Mouse (Mus musculus) kidney, postnatal 25 days (tissue): ENCODE results near the gene Gtf2h4.
A peak's percentile ranks its signal among the peaks of the same experiment; 100 is the strongest.

Source experiments
- DNase-seq, 2 experiments: peaks; one replicate each; pipeline ENCODE4 v3.0.0; 2021; ENCODE audit warnings: mixed read lengths in 2 of 2

The Gtf2h4 gene

DNA sequence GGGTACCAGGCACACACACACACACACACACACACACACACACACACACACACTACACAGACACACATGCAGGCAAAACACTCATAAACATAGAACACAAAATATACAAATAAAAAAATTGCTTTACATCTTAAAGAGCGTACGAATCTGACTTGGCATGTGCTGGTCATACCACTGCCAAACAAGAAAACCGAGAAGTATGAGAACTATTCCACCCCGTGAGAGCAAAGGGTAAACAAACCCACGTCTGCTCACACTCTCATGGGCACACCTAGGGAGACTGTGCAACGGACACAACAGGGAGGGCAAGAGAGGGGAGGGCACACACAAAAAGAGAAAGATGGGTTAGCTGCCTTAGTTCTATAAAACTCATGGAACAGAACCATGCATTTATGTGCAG lies 23.2 kb upstream of the Gtf2h4 start:
- no peak for DNase-seq

- DNase-seq: peak; percentile 69 to 70
Measured at GRCm38 (mm10) chr17:35695289-35695688, 21.8 kb upstream of the Gtf2h4 start.

GRCm38 (mm10) chr17:35693906-35694305 lies 20.4 kb upstream of the Gtf2h4 start:
- DNase-seq: no peak

DNA sequence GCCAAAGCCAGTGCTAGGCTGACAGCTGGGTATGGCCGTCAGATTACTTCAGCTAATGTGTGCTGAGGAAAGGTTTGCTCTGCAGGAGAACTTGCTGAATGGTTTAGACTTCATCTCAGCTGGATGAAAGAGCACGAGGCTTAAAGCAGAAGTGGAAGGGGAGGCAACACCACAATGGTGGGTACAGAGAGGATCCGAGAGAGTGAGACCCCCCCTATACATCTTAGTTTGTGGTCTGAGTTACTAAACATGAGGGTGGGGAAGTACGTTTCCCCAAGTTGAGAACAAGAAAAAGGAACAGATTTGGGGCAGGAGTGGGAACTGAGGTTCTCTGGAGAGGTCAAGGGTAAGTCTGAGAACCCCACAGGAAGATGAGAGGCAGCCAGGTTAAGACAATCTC lies 18.8 kb upstream of the Gtf2h4 start:
- no peak for DNase-seq

DNA sequence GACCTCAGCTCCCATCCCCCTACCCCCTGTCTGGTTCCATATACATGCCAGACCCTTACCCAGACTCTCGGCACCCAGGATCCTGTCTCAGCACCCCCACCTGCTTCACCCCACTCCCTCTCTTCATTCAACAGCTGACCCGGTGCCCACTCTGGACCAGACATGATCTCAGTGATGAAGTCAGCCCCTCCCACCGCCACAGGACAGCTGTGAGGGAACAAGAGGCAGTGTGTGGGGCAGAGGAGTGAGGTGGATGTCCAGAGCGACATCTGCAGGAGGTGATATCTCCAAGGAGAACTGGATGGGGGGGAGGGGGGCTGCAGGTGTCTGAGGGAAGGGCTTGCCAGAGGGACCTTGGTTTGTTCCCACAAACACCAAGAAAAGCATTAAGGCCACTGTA lies 18.3 kb upstream of the Gtf2h4 start:
- DNase-seq: peak in 1 of 2 experiments; percentile 32

GRCm38 (mm10) chr17:35689936-35690645 lies 16.6 kb upstream of the Gtf2h4 start:
- DNase-seq: peak in 1 of 2 experiments; percentile 27

DNA sequence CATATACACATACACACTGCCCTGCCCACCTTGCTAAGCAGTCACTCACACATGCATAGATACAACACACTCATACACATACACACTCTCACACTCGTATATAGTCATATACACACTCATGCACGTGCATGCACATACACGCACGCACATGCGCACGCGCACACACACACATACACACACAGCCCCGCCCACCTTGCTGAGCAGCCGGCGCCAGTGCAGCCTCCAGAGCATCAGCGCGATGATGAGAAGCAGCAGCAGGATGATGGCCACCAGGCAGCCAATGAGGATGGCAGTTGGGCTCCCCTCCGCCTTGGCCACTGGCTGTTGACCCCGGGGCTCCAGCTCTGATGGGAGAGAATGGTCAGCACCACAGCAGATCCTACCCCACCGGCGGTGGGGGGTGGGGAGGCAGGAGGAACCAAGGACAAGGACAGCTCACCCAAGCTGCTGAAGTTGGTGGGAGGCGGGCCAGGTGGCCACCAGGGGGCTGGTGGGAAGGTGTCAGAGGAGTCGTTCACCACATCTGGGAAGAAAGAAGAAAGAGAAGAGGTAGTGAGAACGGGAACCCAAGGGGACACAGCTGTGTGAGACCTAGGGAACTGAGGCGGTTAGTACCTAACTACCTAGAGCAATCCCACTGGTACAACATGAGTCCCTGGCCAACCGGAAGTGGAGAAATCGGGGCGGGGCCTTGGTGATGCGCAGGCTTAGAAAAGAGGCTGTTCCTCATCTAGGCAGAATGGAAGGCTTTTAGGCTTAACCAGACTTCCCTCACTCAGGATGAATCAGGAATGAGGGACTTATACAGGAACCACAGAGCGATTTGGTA lies 15.0 kb upstream of the Gtf2h4 start:
- peak in 1 of 2 experiments; percentile 27 for DNase-seq

- DNase-seq: peak in 1 of 2 experiments; percentile 26
Measured at GRCm38 (mm10) chr17:35685061-35685460, 11.5 kb upstream of the Gtf2h4 start.

GRCm38 (mm10) chr17:35681986-35682385 lies 8.4 kb upstream of the Gtf2h4 start:
- peak in 1 of 2 experiments; percentile 39 for DNase-seq

DNA sequence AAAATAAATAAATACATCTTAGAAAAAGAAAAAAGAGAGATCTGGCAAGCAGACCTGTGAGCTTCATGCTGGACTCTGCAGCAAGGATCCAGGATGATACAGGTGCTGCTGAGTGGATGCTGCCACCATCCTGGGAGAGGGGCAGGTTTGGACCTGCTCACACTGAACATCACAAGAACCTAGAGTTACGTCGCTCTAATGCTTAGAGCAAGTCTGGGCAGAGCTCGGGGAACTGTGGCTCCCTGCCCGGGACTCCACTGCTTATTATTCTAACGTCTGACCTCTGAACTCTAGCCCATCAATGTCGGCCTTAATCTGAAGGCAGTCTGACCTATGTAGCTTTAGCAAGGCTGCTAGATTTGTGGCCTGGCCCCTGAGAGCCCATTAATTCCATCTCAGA lies 7.1 kb upstream of the Gtf2h4 start:
- peak in 1 of 2 experiments; percentile 30 for DNase-seq

DNA sequence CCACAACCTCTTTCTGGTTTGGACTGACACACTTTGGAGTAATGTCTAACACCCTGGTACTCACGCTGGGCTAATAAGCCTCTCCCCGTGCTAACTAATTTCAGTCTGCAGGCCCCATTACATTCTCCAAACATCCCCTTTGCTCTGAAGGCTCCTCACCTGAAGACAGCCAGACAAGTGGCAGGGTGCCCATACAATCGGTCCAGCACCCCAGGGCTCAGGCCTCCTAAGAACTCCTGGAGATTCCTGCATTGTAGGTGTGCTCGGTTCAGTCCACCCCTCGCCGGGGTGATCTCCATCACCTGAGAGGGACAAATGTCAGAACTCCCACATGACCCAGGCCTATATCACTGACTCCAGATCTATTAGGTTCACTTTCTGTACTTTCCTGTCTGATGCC lies 1.0 kb downstream of the Gtf2h4 start:
- DNase-seq: peak in 1 of 2 experiments; percentile 29

- DNase-seq: no peak
Measured at GRCm38 (mm10) chr17:35671846-35672245, 1.7 kb downstream of the Gtf2h4 start.

GRCm38 (mm10) chr17:35669731-35670130 lies 3.8 kb downstream of the Gtf2h4 start:
- no peak for DNase-seq

DNA sequence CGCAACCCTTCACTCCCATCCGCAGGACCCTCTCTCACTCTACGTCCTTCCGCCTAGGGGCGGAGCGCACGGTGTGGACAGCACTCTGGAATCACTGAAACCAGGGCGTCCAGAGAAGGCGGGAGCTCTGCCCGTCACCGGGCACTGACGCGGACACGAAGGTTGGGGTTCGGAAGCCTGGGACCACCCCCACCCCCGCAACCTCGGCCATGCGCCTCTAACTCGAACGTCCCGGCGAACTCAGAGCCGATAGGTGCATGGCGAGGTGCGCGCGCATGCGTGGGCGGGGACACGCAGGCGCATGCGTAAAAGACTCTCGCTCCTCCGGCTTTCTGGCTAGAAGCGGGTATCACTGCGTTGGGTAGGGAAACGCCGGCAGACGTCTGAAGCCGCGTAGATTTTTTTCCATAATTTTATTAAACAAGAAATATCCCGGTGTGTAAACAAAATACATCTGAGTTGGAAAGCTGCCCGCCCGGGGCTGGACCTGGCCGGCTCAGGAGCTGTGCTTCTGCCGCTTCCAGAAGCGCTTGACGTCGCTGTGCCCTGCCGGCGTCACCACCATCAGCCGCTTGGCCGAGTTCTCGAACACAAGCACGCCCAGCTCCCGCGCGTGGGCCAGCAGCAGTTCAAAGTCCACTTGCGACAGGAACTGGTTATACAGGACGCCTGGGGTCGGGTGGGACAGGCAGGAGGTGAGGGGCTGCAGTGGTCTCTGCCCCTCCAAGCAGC lies 6.0 kb downstream of the Gtf2h4 start, which contains the start of gene Vars2:
Gene Vars2, minus strand, starts transcription at position 259 of the 732 bp plus-strand sequence.
- peak; percentile 97 for DNase-seq

DNA sequence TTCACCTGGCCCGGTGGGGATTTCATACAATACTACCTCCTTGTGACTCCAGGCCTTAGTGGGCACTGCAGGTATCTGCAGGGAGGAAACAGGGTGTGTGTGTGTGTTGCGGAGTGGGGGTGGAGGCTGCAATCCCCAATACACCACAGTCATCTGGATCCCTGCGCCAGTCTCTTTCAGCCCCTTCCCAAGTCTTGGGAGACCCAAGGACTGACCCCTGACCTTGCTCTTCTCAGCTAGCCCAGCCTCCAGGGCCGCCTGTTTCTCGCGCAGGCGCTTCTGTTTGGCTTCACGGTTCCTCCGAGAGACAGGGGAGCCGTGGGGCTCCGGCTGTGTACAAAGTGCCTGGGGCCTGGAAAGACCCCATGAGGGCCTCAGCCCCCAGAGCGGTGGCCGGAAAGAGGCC lies 6.7 kb downstream of the Gtf2h4 start:
- DNase-seq: peak in 1 of 2 experiments; percentile 55

DNA sequence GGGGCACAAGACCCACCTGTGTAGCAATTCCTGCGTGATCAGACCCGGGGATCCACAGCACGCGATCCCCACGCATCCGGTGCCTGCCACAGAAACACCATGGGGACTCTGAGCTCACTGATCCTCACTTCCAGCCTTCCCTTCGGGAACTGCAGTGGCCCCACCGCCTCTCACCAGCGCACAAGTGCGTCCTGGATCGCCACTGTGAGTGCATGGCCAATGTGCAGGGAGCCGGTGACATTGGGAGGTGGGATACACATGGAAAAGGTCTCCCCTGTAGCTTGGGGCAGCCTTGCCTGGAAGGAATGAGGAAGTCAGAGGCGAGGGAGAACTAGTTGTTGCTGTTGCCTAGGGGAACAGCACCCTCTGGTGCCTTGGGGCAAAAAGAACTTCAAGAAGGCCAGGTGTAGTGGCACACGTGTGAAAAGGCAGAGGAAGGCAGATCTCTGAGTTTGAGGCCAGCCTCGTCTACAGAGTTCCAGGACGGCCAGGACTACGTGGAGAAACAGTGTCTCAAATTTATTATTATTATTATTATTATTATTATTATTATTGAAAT lies 7.5 kb downstream of the Gtf2h4 start:
- peak; percentile 45 to 74 for DNase-seq

DNA sequence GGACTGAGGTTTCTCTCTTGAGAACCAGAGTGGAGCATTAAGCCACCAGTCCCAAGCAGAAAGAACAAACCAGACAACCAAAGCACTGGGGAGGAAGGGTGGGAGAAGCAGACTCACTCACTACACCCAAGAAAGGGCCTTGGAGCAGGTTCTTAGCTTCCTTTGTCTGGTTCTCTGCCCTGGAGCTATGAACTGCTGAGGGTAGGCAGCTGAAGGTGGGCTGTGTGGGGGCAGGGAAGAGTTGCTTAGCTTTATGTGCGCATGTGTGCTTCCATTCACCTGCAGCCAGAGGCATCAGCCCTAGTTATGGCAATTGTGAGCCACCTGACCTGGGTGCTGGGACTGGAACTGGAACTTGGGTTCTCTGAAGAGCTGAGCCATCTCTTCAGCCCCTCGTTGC lies 20.5 kb downstream of the Gtf2h4 start:
- no peak for DNase-seq

DNA sequence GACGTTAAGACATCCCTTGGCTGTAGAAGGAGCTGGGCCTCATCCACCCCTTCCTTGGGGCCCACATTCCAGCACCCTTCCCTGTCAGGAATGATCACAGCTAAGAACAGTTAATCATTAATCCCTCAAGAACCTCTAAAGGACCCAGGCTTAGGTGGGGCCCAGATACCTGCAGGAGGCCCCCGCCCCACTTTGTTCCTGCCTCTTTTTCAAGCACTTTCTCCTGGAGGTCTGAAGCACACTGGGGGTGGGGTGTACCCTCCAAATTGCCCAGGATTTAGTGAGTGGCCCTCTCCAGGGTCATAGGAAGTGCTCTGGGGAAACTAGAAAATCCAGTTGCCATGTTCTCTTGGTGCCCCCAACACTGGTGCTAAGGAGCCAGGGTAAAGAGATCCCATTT lies 24.1 kb downstream of the Gtf2h4 start:
- DNase-seq: peak in 1 of 2 experiments; percentile 71

GRCm38 (mm10) chr17:35643609-35644236 lies 29.8 kb downstream of the Gtf2h4 start, which contains the start of gene Mucl3:
TSS of gene Mucl3 (minus strand) at chr17:35643695.
- DNase-seq: peak in 1 of 2 experiments; percentile 53

DNA sequence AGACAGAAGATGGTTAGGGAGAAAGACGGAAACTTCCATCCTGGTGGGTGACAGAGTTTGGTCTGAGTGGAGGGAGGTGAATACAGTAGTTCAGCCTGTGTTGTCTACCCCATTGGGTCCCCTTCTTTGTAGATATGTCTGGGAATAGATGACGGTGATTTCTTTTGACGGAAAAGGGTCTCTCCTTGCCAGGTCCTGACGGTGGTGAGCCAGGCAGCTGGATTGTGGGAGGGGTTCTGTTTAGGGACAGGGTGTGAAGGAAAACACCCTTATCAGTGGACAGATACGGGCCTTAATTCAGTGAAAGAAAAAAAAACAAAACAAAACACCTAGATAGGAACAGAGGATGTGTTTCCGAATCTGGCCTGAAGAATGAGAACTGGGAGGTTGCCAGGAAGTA lies 34.2 kb downstream of the Gtf2h4 start:
- no peak for DNase-seq

DNA sequence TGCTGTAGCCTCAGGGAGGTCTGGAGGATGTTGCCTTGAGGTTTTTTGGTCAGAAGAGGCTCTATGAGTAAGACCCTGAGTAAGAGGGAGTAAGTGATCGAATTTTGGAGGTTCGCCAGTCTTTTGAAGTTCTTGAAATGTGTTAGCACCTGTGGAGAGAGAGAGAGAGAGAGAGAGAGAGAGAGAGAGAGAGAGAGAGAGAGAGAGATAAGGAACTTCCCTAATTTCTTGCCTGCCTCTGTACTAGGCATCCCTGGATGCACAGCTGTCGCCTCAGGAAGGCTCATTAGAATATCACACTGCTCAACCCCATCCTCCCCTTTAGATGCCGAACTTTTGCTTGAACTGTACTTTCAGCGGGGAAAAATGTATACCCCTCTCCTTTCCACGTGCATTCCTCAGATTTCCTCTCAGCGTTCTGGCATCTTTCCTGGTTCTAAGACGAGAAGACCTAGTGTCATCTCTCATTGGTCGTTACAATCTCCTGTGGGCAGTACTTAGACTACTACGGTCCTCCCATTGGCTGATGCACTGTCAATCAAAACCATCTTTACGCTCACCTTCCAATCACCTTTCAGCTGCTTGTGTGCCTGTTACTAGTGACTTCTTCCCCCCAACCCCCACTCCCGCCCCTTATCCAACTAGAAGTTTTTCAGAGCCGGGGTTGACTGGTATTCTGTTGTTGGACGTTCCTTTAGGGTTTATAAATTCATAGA lies 34.9 kb downstream of the Gtf2h4 start:
- DNase-seq: peak; percentile 60 to 74

GRCm38 (mm10) chr17:35636363-35636762 lies 37.2 kb downstream of the Gtf2h4 start:
- DNase-seq: peak in 1 of 2 experiments; percentile 43
